In the genomic region with DNA sequence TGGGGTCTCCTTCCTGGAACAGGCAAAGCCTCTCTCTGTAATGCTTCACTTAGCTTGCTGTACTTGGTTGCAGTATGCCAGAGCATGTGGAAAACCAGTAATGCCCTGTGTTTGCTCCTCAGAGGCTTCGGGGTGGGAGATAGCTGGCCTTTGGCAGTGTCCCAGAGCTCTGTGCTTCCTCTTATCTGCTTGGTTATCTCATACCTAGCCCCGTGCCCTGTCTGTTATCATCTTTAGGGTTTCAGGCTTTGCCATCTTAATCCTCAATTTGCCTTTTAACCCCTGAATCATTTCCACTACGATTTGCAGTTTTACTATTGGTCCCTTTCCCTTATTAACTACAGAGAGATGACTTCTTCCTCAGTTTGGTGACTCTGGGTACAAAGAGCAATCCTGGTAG, we compare ENCODE assay signal across 18 mouse cellular contexts. TPM values are rescaled to one million over a fixed set of nuclear protein-coding genes. Genes with fewer than 3 reads are reported as not detected.
A peak's percentile ranks its signal among the peaks of the same experiment; 100 is the strongest.
DNase-seq lines count a peak whose midpoint lies in the region; TF ChIP-seq lines count a peak whose summit lies in the region.
"Had no signal": no experiment of that assay in that cellular context is flagged by ENCODE, and none has a peak within 500 bp of the region (broad histone marks: within the 10 kb centered on the region; RNA-seq: fewer than 3 reads in every experiment).

No protein-coding gene starts in this region.

- H3K9ac ChIP-seq in MEL (ENCODE audit: control insufficient read depth, low read depth, low read length, poor library complexity, severe bottlenecking), result no peak overlapping the region

- no peak overlapping the region for H3K27ac ChIP-seq in MEL (ENCODE audit: control insufficient read depth, low read depth, low read length)

- H3K27me3 ChIP-seq in MEL (ENCODE audit: control insufficient read depth in 1 of 2, insufficient read depth in 2 of 2, low read length in 2 of 2), result no peaks in the 10 kb centered on the region

- peak; percentile 71 for DNase-seq in heart, adult 11 months
- DNase-seq in heart, postnatal 14 days, result no peak
- DNase-seq in MEL (ENCODE audit: low read depth, low spot score), result peak; percentile 14
- DNase-seq in cerebellum, postnatal 4 days (ENCODE audit: low spot score in 2 of 2), result no peak
- DNase-seq: adrenal gland, adult 2 months; adrenal gland, adult 8-10 months; adrenal gland, postnatal 10 days; adrenal gland, postnatal 14 days; adrenal gland, postnatal 25 days; adrenal gland, postnatal 36 days; B cell, adult 2 months; cerebellum, adult 11 months; cerebellum, adult 11-12 months; cerebellum, adult 18-20 months; cerebellum, adult 2 months had no signal

- peaks cover 0 to 6% of the 10 kb centered on the region in 2 experiments; a peak in 2 of 4 replicates for H3K36me3 ChIP-seq in MEL (ENCODE audit: control insufficient read depth in 1 of 2, insufficient read depth in 2 of 2, low read length in 2 of 2)
- H3K36me3 ChIP-seq: G1E had no signal

- TF ChIP-seq POLR2A in MEL (IDR thresholded peaks at IDR 0.05; ENCODE audit: control insufficient read depth in 1 of 2, insufficient read depth in 1 of 2, low read depth in 1 of 2, low read length in 2 of 2, poor library complexity in 1 of 2), result no peak

- intact Hi-C loops in heart, postnatal 14 days (cut with DNase I), result no loop called here

- no peak for TF ChIP-seq CTCF in MEL (IDR thresholded peaks at IDR 0.05 in 2 of 3, conservative IDR thresholded peaks at IDR 0.05 in 1 of 3; ENCODE audit: control insufficient read depth in 1 of 3, insufficient read depth in 1 of 3, low read depth in 2 of 3, low read length in 3 of 3, poor library complexity in 1 of 3, severe bottlenecking in 1 of 3)

- H3K4me1 ChIP-seq in MEL (ENCODE audit: control insufficient read depth in 1 of 2, insufficient read depth in 2 of 2, low read length in 2 of 2), result peaks cover 0 to 1% of the 10 kb centered on the region in 2 experiments; a peak in 2 of 4 replicates

- TF ChIP-seq EP300 in MEL (IDR thresholded peaks at IDR 0.05; ENCODE audit: low read depth in 1 of 2, low read length in 2 of 2), result peak in 1 of 2 experiments; percentile 38; a peak in 1 of 4 replicates

- H3K4me3 ChIP-seq in MEL (ENCODE audit: control insufficient read depth in 1 of 2, insufficient read depth in 1 of 2, low read depth in 2 of 2, low read length in 2 of 2), result no peak overlapping the region

- no peaks in the 10 kb centered on the region for H3K9me3 ChIP-seq in MEL (replicated peaks; ENCODE audit: insufficient read depth, low read length)
- H3K9me3 ChIP-seq: G1E had no signal

- H3K79me2 ChIP-seq in MEL (ENCODE audit: control insufficient read depth, insufficient read depth, low read length, poor library complexity), result no peaks in the 10 kb centered on the region

- no peak for TF ChIP-seq RAD21 in MEL (IDR thresholded peaks at IDR 0.05; ENCODE audit: low read depth, low read length)

TF ChIP-seq in MEL, 35 proteins besides CTCF, POLR2A, EP300 and RAD21:
- TF ChIP-seq MEF2A (IDR thresholded peaks at IDR 0.05; ENCODE audit: extremely low read depth, insufficient replicate concordance, low read depth, low read length, poor library complexity, severe bottlenecking) (no peak), ELF1 (IDR thresholded peaks at IDR 0.05; ENCODE audit: low read depth, low read length) (no peak), GATA1 (IDR thresholded peaks at IDR 0.05; ENCODE audit: low read depth, low read length) (peak; percentile 49), E2F4 (IDR thresholded peaks at IDR 0.05; ENCODE audit: borderline replicate concordance, low read depth, low read length) (no peak), ZMIZ1 (IDR thresholded peaks at IDR 0.05; ENCODE audit: low read depth, low read length) (no peak), USF1 (IDR thresholded peaks at IDR 0.05; ENCODE audit: low read depth, low read length) (no peak), SIN3A (IDR thresholded peaks at IDR 0.05; ENCODE audit: low read length) (no peak), BHLHE40 (IDR thresholded peaks at IDR 0.05; ENCODE audit: borderline replicate concordance, low read depth, low read length) (peak; percentile 65; the same call in 1 of the 2 replicates), ZKSCAN1 (IDR thresholded peaks at IDR 0.05; ENCODE audit: low read depth, low read length) (no peak), USF2 (IDR thresholded peaks at IDR 0.05; ENCODE audit: borderline replicate concordance in 1 of 2, insufficient read depth in 1 of 2, low read depth in 1 of 2, low read length in 2 of 2) (no peak), POLR2AphosphoS5 (IDR thresholded peaks at IDR 0.05; ENCODE audit: borderline replicate concordance, low read depth, low read length) (no peak), CHD2 (IDR thresholded peaks at IDR 0.05; ENCODE audit: low read length) (no peak), TBP (IDR thresholded peaks at IDR 0.05; ENCODE audit: low read depth, low read length) (no peak), ETS1 (IDR thresholded peaks at IDR 0.05; ENCODE audit: low read depth, low read length) (peak; percentile 21; the same call in 1 of the 2 replicates), MYB (IDR thresholded peaks at IDR 0.05; ENCODE audit: low read depth, low read length) (no peak), ZNF384 (IDR thresholded peaks at IDR 0.05; ENCODE audit: low read depth, low read length) (no peak), UBTF (IDR thresholded peaks at IDR 0.05; ENCODE audit: borderline replicate concordance, insufficient read depth, low read depth, low read length) (no peak)

RNA-seq across cellular contexts. Expression of gene Il1r1, which starts 6.3 kb away (rescaled TPM):
- total RNA-seq in heart, postnatal 14 days (2021), result 1 to 10 TPM; 6.9 to 7.4 TPM
- total RNA-seq in MEL (2012; rRNA removed), result 1.4 and 1.5 TPM in 2 replicates
- polyA plus RNA-seq in MEL (2012; ENCODE audit: insufficient read depth in 1 of 2, insufficient read length in 2 of 2, low read depth in 1 of 2, low replicate concordance in 2 of 2, missing spikeins in 1 of 2), result 1 to 10 TPM in 1 of 2 experiments, not detected in 1; 3.1 TPM
- total RNA-seq: CH12.LX had no signal
- polyA plus RNA-seq: CD4-positive, CD25-positive, alpha-beta regulatory T cell, adult 4 months; G1E had no signal

Comparison
In these comparisons a context has a peak if more than half of its experiments do, and no peak if none do; other contexts are left out.
1. DNase-seq: peak in heart, adult 11 months (single experiment) and MEL (single experiment); none in heart, postnatal 14 days (0 of 2) and cerebellum, postnatal 4 days (0 of 2).